Mouse (Mus musculus) ovary, adult 2 months (tissue): ENCODE results near the gene Grin2b. TPM values are rescaled to one million over a fixed set of nuclear protein-coding genes. Genes with fewer than 3 reads are reported as not detected.

Experiments used
- polyA plus RNA-seq: library from polyadenylated mRNA; depleted of rRNA; stranded (reverse); fragments of >200 nt; gene quantifications from 2 replicates; pipeline ENCODE4 v1.2.3, GENCODE M21; 2012; rRNA removed

Gene Grin2b
- polyA plus RNA-seq = 0.34 and 0.46 TPM in 2 replicates

DNA sequence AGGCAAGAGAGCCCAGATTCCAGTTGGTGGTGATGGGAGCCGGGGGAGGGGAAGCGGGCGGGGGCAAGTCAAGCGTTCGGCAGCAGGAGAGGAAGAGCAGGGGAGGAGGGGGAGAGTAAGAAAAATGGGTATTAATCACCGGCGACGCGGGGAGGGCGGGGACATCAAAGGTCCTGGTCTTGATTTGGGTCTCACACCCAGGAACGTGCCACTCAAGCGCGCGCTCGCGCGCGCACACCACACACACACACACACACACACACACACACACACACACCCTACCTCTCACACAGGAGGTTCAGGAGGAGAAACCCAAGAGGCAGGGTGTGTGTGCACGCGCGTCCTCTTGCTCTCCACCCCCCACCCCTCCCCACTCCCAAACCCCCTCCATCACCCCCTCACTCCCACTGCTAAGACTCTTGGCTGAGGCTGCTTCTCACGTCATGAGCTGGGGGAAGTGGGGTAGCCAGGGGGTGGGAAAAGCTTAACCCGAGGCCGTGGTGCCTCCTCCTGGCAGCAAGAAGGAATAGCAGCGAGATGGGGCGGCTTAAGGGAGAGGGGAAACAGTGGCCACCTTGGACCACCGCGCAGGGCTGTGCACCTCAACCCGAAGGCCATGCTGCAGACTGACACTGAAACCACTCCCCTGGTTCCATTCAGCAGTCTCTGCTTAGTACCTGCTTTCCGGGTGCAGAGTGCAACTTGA lies at the start of gene Grin2b:
TSS of gene Grin2b (minus strand) at position 321 of the 706 bp plus-strand sequence.

Other genes starting within 250 kb of the Grin2b start
- 0.15 TPM in 1 of 2 replicates, not detected in the other for gene Gm8994, start 154.0 kb upstream of the Grin2b start, polyA plus RNA-seq
- 26.0 and 40.0 TPM in 2 replicates for gene E330021D16Rik, start 242.1 kb upstream of the Grin2b start, polyA plus RNA-seq